8 mouse cellular contexts compared by ENCODE assay signal in genomic region chr4:119816620-119817356, GRCm38 (mm10).
DNase-seq lines count a peak whose midpoint lies in the region; ATAC-seq and TF ChIP-seq lines count a peak whose summit lies in the region.

No protein-coding gene starts in this region.

- no peaks in the 10 kb centered on the region for H3K9me3 ChIP-seq in forebrain, postnatal 0 days (ENCODE audit: low read length)
- H3K9me3 ChIP-seq in midbrain, embryonic 16.5 days (replicated peaks; ENCODE audit: control insufficient read depth, low read length, poor library complexity, severe bottlenecking): no peaks in the 10 kb centered on the region

- WGBS in forebrain, postnatal 0 days: 19% methylated on average over 7 of the region's 7 CpGs
- 29% methylated on average over 7 of the region's 7 CpGs for WGBS in midbrain, embryonic 16.5 days

- peak; percentile 43 for DNase-seq in layer of hippocampus, adult 11-12 months (ENCODE audit: low spot score)
- DNase-seq in layer of hippocampus, adult 9-10 months (ENCODE audit: low spot score): no peak
- peak; percentile 75 for DNase-seq in brain, adult 2 months (ENCODE audit: low read depth, low spot score)
- DNase-seq in forebrain, postnatal 0 days: peak; percentile 28
- peak; percentile 63 for DNase-seq in kidney, postnatal 14 days

- no peak overlapping the region for H3K27ac ChIP-seq in forebrain, postnatal 0 days (ENCODE audit: low read depth, low read length)
- no peak overlapping the region for H3K27ac ChIP-seq in midbrain, embryonic 16.5 days (ENCODE audit: low read length)

- no peak for TF ChIP-seq CTCF in forebrain, postnatal 0 days (IDR thresholded peaks at IDR 0.05; ENCODE audit: low read depth)

- H3K4me1 ChIP-seq in forebrain, postnatal 0 days (ENCODE audit: insufficient read depth): peaks cover 30% of the 10 kb centered on the region
- peaks cover 35% of the 10 kb centered on the region for H3K4me1 ChIP-seq in midbrain, embryonic 16.5 days (ENCODE audit: control insufficient read depth, insufficient read depth, low read length)

- H3K9ac ChIP-seq in forebrain, postnatal 0 days: peak overlapping the region; percentile 6; the same call in 1 of the 2 replicates
- H3K9ac ChIP-seq in midbrain, embryonic 16.5 days (ENCODE audit: low read depth, low read length): 0 out of 2 replicates have a peak overlapping the region, but pooled peaks have one; percentile 20

- no peak for ATAC-seq in forebrain, postnatal 0 days
- ATAC-seq in midbrain, embryonic 16.5 days: no peak
- no peak for ATAC-seq in monocyte, adult 5-6 weeks (replicated peaks; ENCODE audit: insufficient number of reproducible peaks, low FRiP score, low TSS enrichment, poor library complexity, severe bottlenecking)
- ATAC-seq in activated CD4-positive, CD25-positive, alpha-beta regulatory T cell, adult 4 months: no peak

- H3K4me3 ChIP-seq in forebrain, postnatal 0 days (ENCODE audit: low read depth, low read length): peak overlapping the region; percentile 70
- H3K4me3 ChIP-seq in midbrain, embryonic 16.5 days (ENCODE audit: low read depth, low read length): no peak overlapping the region

- H3K36me3 ChIP-seq in forebrain, postnatal 0 days (ENCODE audit: insufficient read depth): no peaks in the 10 kb centered on the region
- H3K36me3 ChIP-seq in midbrain, embryonic 16.5 days (ENCODE audit: control insufficient read depth, insufficient read depth, low read length): no peaks in the 10 kb centered on the region

- H3K4me2 ChIP-seq in forebrain, postnatal 0 days (ENCODE audit: low read depth): peak overlapping the region; percentile 81
- peak overlapping the region; percentile 74 for H3K4me2 ChIP-seq in midbrain, embryonic 16.5 days (ENCODE audit: low read length)

- no peaks in the 10 kb centered on the region for H3K27me3 ChIP-seq in forebrain, postnatal 0 days (ENCODE audit: insufficient read depth, low read length)
- no peaks in the 10 kb centered on the region for H3K27me3 ChIP-seq in midbrain, embryonic 16.5 days (ENCODE audit: control insufficient read depth, insufficient read depth, low read depth, low read length)
